Mouse (Mus musculus) brain, embryonic 14.5 days (tissue): ENCODE results near the gene Tdgf1. TPM values are rescaled to one million over a fixed set of nuclear protein-coding genes. Genes with fewer than 3 reads are reported as not detected.

Source experiments
- DNase-seq: peaks from one replicate; pipeline ENCODE4 v3.0.0-alpha.2; 2011; ENCODE audit warnings: low read depth
- CTCF ChIP-seq: fragments of 200-500 bp; IDR thresholded peaks from 2 replicates; pipeline ENCODE4 v1.5.1; 2012; ENCODE audit warnings: inconsistent platforms, mild to moderate bottlenecking, moderate library complexity, borderline replicate concordance; ENCODE audit not compliant: insufficient read depth, insufficient read length; ENCODE audit errors: extremely low read depth
- POLR2A ChIP-seq: fragments of 200-500 bp; IDR thresholded peaks from 2 replicates; pipeline ENCODE4 v1.6.1; 2012; ENCODE audit warnings: mild to moderate bottlenecking, inconsistent platforms, borderline replicate concordance; ENCODE audit not compliant: poor library complexity, insufficient read depth, insufficient read length, severe bottlenecking; ENCODE audit errors: extremely low read depth
- polyA plus RNA-seq: library from polyadenylated mRNA; depleted of rRNA; stranded (reverse); fragments of >200 nt; gene quantifications from 2 replicates; pipeline ENCODE4 v1.2.3, GENCODE M21; 2012

The Tdgf1 gene
- polyA plus RNA-seq, 1 experiment = not detected

DNA sequence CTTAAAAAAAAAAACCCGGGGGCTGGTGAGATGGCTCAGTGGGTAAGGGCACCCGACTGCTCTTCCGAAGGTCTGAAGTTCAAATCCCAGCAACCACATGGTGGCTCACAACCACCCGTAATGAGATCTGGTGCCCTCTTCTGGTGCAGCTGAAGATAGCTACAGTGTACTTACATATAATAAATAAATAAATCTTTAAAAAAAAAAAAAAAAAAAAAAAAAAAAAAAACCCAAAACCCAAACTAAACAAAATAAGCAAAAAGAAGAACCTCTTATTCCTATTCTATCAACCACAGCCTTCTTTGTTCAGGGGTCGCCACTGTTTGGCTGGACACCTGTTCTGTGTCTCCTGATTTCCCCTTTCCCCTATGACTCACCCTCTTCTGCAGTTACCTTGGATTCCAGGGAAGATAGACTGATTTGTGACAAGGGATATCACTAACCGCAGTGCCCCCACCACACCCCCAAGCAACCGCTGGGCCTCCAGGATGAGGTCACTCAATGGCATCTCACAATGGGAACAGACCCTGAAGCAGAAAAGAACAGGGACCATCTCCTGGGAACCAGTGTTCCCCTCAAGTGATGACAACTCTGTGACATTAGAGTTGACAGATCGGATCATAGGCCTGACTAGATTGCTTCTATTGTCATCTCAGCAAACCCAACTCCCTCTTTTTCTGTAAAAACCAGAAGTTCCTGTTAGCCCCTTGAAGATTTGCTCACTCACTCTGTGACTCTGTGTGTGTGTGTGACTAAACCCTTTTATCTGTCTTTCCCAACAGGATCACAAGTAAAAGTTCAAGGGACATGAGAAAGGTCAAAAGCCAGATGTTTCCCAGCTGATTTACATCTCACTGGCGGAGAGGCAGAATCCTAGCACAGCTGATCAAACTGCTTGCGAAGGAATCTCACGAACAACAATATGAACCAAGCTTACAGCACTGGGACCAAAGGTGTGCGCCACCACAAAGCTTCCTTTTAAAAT is 8.2 kb downstream of the Tdgf1 start:
- DNase-seq = no peak
- TF ChIP-seq CTCF (no peak), POLR2A (no peak)

- TF ChIP-seq POLR2A = no peak
- no peak for TF ChIP-seq CTCF
- DNase-seq = no peak
Measured at GRCm38 (mm10) chr9:110935941-110936340, 10.0 kb downstream of the Tdgf1 start.

DNA sequence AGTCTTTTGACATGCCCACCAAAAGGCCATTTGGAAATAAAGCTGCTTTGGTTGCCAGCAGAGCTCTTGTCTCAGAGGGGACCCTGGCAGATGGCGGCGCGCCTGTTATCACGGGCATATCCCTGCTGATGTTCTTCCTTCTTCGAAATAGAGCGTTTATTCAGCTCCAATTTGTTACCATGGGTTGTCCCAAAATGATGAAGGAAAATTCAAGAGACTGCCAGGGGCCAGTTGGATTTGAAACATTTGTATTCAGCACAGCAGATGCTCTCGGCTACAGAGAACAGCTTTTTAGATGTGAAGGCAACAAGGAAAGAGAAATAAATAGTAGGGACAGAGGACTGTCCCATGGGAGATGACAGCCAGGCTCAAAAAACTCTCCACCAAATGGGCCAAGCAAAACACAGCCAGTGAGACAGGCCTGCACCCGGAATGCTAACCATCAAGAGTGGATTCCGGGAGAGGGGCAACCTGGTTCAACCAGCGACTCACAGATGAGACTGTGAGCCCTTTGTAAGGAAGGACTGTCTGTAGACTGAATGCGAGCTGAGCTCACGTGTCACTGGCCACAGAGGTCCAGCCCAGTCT is 12.0 kb downstream of the Tdgf1 start:
- DNase-seq = peak; percentile 70
- TF ChIP-seq POLR2A (no peak), CTCF (no peak)

- TF ChIP-seq POLR2A = no peak
- TF ChIP-seq CTCF = no peak
- peak; percentile 33 for DNase-seq
Measured at GRCm38 (mm10) chr9:110931573-110931972, 14.4 kb downstream of the Tdgf1 start.

DNA sequence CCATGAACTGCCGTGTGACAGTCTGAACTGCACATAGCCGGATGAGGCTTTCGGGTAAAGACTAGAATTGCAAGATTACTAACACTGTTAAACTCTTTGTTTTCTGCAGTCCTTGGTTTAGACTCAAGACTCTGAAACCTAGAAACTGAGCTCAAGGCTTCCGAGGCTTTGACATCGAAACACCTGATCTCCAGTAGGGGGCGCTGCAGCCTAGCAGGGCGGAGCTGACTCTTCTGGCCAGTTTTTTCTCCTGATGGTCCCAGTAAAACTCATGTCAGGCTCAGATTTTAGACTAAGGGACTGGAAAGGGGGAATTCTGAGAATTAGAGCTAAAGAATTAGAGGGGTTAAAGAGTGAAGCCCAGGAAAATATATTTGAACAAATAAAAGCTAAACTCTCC is 23.2 kb downstream of the Tdgf1 start:
- TF ChIP-seq CTCF = peak; percentile 93
- TF ChIP-seq POLR2A = no peak
- DNase-seq = peak; percentile 77

GRCm38 (mm10) chr9:110920665-110921419 is 25.1 kb downstream of the Tdgf1 start:
- no peak for DNase-seq
- TF ChIP-seq CTCF (no peak), POLR2A (no peak)

DNA sequence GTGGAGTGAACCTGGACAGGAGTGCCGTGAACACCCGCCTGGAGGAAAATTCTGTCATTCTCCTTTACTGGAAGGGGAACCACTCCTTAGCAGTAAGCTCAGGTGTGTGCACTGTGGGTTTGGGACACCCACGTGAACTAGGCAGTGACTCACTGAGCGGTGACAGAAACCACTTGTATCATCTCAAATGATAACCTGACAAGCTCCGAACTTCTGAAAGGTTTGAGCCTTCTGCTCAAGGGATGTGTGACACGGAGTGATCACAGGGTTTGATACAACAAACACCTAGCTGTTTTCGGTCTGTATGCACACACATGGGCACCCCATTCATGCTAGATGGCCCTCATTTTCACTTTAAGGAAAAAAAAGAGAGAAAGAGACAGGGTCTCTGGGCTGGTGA is 29.2 kb downstream of the Tdgf1 start, which contains the start of gene Fam240a:
TSS of gene Fam240a (minus strand) at position 76 of the 400 bp plus-strand sequence.
- TF ChIP-seq POLR2A (no peak), CTCF (no peak)

DNA sequence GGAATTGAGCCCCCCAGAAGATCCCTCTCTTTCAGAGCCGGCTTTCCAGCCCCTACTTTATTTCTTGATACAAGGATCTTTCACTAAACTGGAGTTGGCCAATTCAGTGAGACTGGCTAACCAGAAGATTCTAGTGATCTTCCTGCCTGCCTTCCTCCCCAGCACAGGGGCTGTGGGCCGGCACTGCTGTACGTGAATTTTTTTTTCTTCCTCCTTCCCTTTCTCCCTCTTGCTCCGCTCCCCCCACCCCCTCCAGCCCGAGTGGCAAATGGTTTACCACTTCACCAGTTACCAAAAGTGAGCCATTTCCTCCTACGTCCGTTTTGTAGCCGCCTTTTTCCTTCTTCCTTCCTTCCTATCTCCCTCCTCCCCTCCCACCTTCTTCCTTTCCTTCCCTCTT is 30.5 kb downstream of the Tdgf1 start:
- no peak for DNase-seq
- no peak for TF ChIP-seq POLR2A
- TF ChIP-seq CTCF = no peak

More for the DNA sequence above, 29.2 kb downstream of the Tdgf1 start, which contains the start of gene Fam240a:
- DNase-seq = no peak

DNA sequence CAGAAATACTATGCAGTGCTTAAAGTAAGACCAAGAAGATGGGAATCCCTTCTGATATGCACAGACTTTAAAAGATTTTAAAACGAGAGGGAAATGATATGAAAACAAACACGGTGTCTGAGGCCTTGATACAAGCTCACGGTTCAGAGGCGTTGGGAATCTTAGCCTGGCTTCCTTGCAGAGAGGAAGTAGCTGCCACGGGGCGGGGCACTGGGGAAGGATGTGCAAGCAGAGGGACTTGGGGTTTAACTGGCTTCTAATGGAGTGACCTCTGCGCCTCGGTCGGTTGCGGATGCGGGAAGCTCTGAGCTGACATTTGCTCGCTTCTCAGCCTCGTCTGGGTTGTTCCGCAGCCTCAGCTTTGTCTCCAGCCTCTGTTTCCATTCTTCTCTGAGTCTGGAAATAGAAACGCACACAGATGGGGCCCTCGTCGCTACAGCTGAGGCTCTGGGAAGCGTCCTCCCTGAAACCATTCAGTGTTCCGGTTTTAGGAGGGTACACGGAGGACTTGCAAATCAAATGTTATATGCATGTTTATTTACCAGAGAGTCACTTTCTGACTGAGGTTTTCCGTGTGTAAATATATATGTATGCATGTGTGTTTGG is 31.2 kb downstream of the Tdgf1 start:
- no peak for DNase-seq
- TF ChIP-seq POLR2A (no peak), CTCF (no peak)

- DNase-seq = no peak
- TF ChIP-seq POLR2A (no peak), CTCF (no peak)
Measured at GRCm38 (mm10) chr9:110909371-110909967, 36.5 kb downstream of the Tdgf1 start.
